Mouse (Mus musculus) layer of hippocampus, adult 11-12 months (tissue): ENCODE measurements around the gene Birc6.
"Not testable (repeated sequence)": the region's sequence is repeated elsewhere in the genome, so short reads cannot be mapped to it uniquely, and the experiment has no call there.

Experiments
- DNase-seq: peaks from one replicate; pipeline ENCODE4 v3.0.0; 2022; ENCODE audit warnings: low spot score

The Birc6 gene

GRCm38 (mm10) chr17:74564151-74564550 is 36.1 kb downstream of the Birc6 start:
- no peak for DNase-seq

GRCm38 (mm10) chr17:74569219-74569618 is 41.1 kb downstream of the Birc6 start:
- DNase-seq, result no peak

GRCm38 (mm10) chr17:74570585-74570984 is 42.5 kb downstream of the Birc6 start:
- no peak for DNase-seq

- no peak for DNase-seq
Measured at GRCm38 (mm10) chr17:74577173-74577572, 49.1 kb downstream of the Birc6 start.

GRCm38 (mm10) chr17:74579586-74579985 is 51.5 kb downstream of the Birc6 start:
- DNase-seq, result no peak

GRCm38 (mm10) chr17:74580738-74581137 is 52.6 kb downstream of the Birc6 start:
- no peak for DNase-seq

GRCm38 (mm10) chr17:74586768-74587167 is 58.7 kb downstream of the Birc6 start:
- no peak for DNase-seq

GRCm38 (mm10) chr17:74598908-74599307 is 70.8 kb downstream of the Birc6 start:
- DNase-seq, result no peak

GRCm38 (mm10) chr17:74599396-74599795 is 71.3 kb downstream of the Birc6 start:
- no peak for DNase-seq

GRCm38 (mm10) chr17:74601201-74601600 is 73.1 kb downstream of the Birc6 start:
- DNase-seq, result no peak

GRCm38 (mm10) chr17:74630798-74631197 is 102.7 kb downstream of the Birc6 start:
- DNase-seq, result no peak

- DNase-seq, result no peak
Measured at GRCm38 (mm10) chr17:74642445-74642844, 114.3 kb downstream of the Birc6 start.

GRCm38 (mm10) chr17:74658362-74658761 is 130.3 kb downstream of the Birc6 start:
- no peak for DNase-seq

GRCm38 (mm10) chr17:74668010-74668409 is 139.9 kb downstream of the Birc6 start:
- DNase-seq, result no peak

- DNase-seq, result no peak
Measured at GRCm38 (mm10) chr17:74670031-74670430, 141.9 kb downstream of the Birc6 start.

- DNase-seq, result no peak
Measured at GRCm38 (mm10) chr17:74672446-74672845, 144.4 kb downstream of the Birc6 start.

- DNase-seq, result peak; percentile 54
Measured at GRCm38 (mm10) chr17:74673251-74673650, 145.2 kb downstream of the Birc6 start.

GRCm38 (mm10) chr17:74678061-74678460 is 150.0 kb downstream of the Birc6 start:
- no peak for DNase-seq

- no peak for DNase-seq
Measured at GRCm38 (mm10) chr17:74684927-74685326, 156.8 kb downstream of the Birc6 start.

- no peak for DNase-seq
Measured at GRCm38 (mm10) chr17:74688555-74688954, 160.5 kb downstream of the Birc6 start.

- DNase-seq, result no peak
Measured at GRCm38 (mm10) chr17:74689406-74689805, 161.3 kb downstream of the Birc6 start.

- DNase-seq, result not testable (repeated sequence)
Measured at GRCm38 (mm10) chr17:74701661-74702060, 173.6 kb downstream of the Birc6 start.

GRCm38 (mm10) chr17:74705480-74705879 is 177.4 kb downstream of the Birc6 start:
- DNase-seq, result no peak

- DNase-seq, result no peak
Measured at GRCm38 (mm10) chr17:74706593-74706992, 178.5 kb downstream of the Birc6 start.

- no peak for DNase-seq
Measured at GRCm38 (mm10) chr17:74707637-74708152, 179.6 kb downstream of the Birc6 start.
